Mouse (Mus musculus) 3134 (cell line): ENCODE measurements around the gene 1600014C10Rik.

Source experiments
- DNase-seq: peaks from one replicate; pipeline ENCODE4 v3.0.0-alpha.2; 2011; ENCODE audit warnings: low spot score; ENCODE audit not compliant: insufficient read length; ENCODE audit errors: extremely low read depth

The 1600014C10Rik gene

GRCm38 (mm10) chr7:38214473-38215214 lies 31.6 kb downstream of the 1600014C10Rik start:
- DNase-seq, result no peak

- DNase-seq, result no peak
These were observed 32.3 kb downstream of the 1600014C10Rik start for GRCm38 (mm10) chr7:38215281-38215680.

GRCm38 (mm10) chr7:38215697-38216096 lies 32.7 kb downstream of the 1600014C10Rik start:
- DNase-seq, result no peak

GRCm38 (mm10) chr7:38217417-38218171 lies 34.6 kb downstream of the 1600014C10Rik start:
- peak; percentile 76 for DNase-seq

- no peak for DNase-seq
These were observed 35.8 kb downstream of the 1600014C10Rik start for GRCm38 (mm10) chr7:38218631-38219367.

GRCm38 (mm10) chr7:38219526-38219925 lies 36.5 kb downstream of the 1600014C10Rik start:
- DNase-seq, result no peak

- DNase-seq, result no peak
These were observed 37.8 kb downstream of the 1600014C10Rik start for GRCm38 (mm10) chr7:38220866-38221265.

- peak; percentile 30 for DNase-seq
These were observed 41.8 kb downstream of the 1600014C10Rik start for GRCm38 (mm10) chr7:38224577-38225369.

GRCm38 (mm10) chr7:38226226-38226625 lies 43.2 kb downstream of the 1600014C10Rik start:
- no peak for DNase-seq

- DNase-seq, result peak; percentile 79
These were observed 44.3 kb downstream of the 1600014C10Rik start for GRCm38 (mm10) chr7:38227181-38227899.

GRCm38 (mm10) chr7:38227900-38228298 lies 44.9 kb downstream of the 1600014C10Rik start, which contains the start of gene Plekhf1:
TSS of gene Plekhf1 (minus strand) at chr7:38228016.
- peak; percentile 94 for DNase-seq

GRCm38 (mm10) chr7:38228329-38228728 lies 45.3 kb downstream of the 1600014C10Rik start:
- no peak for DNase-seq

GRCm38 (mm10) chr7:38230285-38230684 lies 47.3 kb downstream of the 1600014C10Rik start:
- peak; percentile 89 for DNase-seq

GRCm38 (mm10) chr7:38236400-38237105 lies 53.5 kb downstream of the 1600014C10Rik start:
- DNase-seq, result no peak

GRCm38 (mm10) chr7:38237140-38237539 lies 54.1 kb downstream of the 1600014C10Rik start:
- no peak for DNase-seq

GRCm38 (mm10) chr7:38242417-38242816 lies 59.4 kb downstream of the 1600014C10Rik start:
- no peak for DNase-seq
